Mouse (Mus musculus) liver, adult 10 weeks (tissue): ENCODE results near the gene Zc3h10. TPM values are rescaled to one million over a fixed set of nuclear protein-coding genes. Genes with fewer than 3 reads are reported as not detected.

Source experiments
- polyA plus RNA-seq: library from polyadenylated mRNA; stranded (reverse); fragments of 350-450 nt; fragmentation: Illumina TruSeq; extraction: RNeasy Lipid Tissue Mini Kit (QIAGEN cat#74804); gene quantifications from one replicate; pipeline ENCODE4 v1.2.3, GENCODE M21; 2014; ENCODE audit warnings: low read depth, low replicate concordance

The Zc3h10 gene
- polyA plus RNA-seq, result 0.85 TPM

GRCm38 (mm10) chr10:128547361-128548032 lies at the start of gene Zc3h10:
TSS of gene Zc3h10 (minus strand) at chr10:128547774.

GRCm38 (mm10) chr10:128589464-128590192 lies 42.1 kb upstream of the Zc3h10 start, which contains the start of gene Erbb3:
TSS of gene Erbb3 (minus strand) at chr10:128589652.

GRCm38 (mm10) chr10:128565788-128566531 lies 18.4 kb upstream of the Zc3h10 start, which contains the start of gene Pa2g4:
TSS of gene Pa2g4 (minus strand) at chr10:128565987.

GRCm38 (mm10) chr10:128548947-128549681 lies 1.5 kb upstream of the Zc3h10 start, which contains the start of gene Rpl41:
TSS of gene Rpl41 (minus strand) at chr10:128549305.

GRCm38 (mm10) chr10:128525671-128526308 lies 21.8 kb downstream of the Zc3h10 start, which contains the start of gene Esyt1:
TSS of gene Esyt1 (minus strand) at chr10:128525871.

GRCm38 (mm10) chr10:128498590-128498989 lies 49.0 kb downstream of the Zc3h10 start, which contains the start of gene Myl6b:
TSS of gene Myl6b (minus strand) at chr10:128498685.

DNA sequence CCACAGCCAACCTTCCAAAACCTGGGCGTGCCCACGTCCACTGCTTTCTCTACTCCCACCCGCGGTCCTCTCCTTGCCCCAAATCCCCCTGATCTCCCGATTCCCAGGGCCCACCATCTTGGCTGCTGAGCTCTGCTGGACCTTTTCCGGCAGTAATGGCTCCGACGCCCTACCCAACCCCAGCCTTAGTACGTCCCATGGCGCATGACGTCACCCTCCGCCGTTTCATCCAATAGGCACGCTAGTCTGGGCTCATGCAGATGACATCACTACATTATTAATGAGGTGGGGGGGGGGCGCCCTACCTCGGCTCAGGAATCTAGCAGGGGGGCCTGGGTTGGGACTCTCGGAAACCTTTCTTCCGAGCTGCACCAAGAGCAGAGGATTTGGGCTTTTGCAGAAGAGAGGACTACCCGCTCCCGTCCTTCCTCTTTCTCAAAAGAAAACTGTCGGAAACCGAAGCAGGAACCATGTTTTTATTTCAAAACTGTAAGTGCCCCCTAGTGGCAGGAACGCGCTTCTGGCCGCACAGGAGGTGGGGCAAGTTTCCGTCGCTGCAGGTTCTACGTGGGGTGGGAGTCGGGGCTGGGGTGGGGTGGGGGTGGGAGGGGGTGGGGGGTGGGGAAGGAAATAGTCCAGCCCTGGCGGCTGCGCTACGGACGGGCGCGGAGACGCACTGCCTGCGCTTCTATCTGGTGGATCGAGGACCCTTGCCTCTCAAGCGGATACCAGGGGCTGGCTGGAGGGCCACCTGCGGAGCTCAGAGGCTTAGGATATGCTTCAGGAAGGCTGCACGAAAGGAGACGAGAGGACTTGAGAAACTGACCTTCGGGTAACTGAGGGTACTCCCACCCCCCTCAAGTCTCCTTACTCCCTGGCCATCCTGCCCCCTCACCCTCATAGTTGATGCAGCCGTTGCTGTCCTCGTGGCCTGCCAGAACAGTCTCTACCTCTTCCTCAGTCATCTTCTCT lies 53.6 kb downstream of the Zc3h10 start, which contains the start of gene Myl6:
Gene Myl6, minus strand, starts transcription at position 451 of the 972 bp plus-strand sequence.

Other genes starting within 250 kb of the Zc3h10 start
- gene Il23a, start 249.0 kb downstream of the Zc3h10 start, polyA plus RNA-seq, result not detected
- 6.5 TPM for gene Pan2, start 244.4 kb downstream of the Zc3h10 start, polyA plus RNA-seq
- 59.7 TPM for gene Cnpy2, start 225.3 kb downstream of the Zc3h10 start, polyA plus RNA-seq
- 53.8 TPM for gene Cs, start 210.0 kb downstream of the Zc3h10 start, polyA plus RNA-seq
- gene Coq10a, start 178.8 kb downstream of the Zc3h10 start, polyA plus RNA-seq, result 18.8 TPM
- 3.7 TPM for gene Ankrd52, start 170.7 kb downstream of the Zc3h10 start, polyA plus RNA-seq
- gene Slc39a5, start 146.5 kb downstream of the Zc3h10 start, polyA plus RNA-seq, result not detected
- gene Nabp2, start 136.3 kb downstream of the Zc3h10 start, polyA plus RNA-seq, result 26.7 TPM
- gene Rnf41, start 136.1 kb downstream of the Zc3h10 start, polyA plus RNA-seq, result 2.3 TPM
- gene Smarcc2, start 88.5 kb downstream of the Zc3h10 start, polyA plus RNA-seq, result 34.1 TPM
- gene Myl6, start 53.6 kb downstream of the Zc3h10 start, polyA plus RNA-seq, result 58.1 TPM
- not detected for gene Myl6b, start 49.1 kb downstream of the Zc3h10 start, polyA plus RNA-seq
- 1.4 TPM for gene Esyt1, start 21.9 kb downstream of the Zc3h10 start, polyA plus RNA-seq
- 17.9 TPM for gene Rpl41, start 1.5 kb upstream of the Zc3h10 start, polyA plus RNA-seq
- 57.7 TPM for gene Pa2g4, start 18.2 kb upstream of the Zc3h10 start, polyA plus RNA-seq
- gene Erbb3, start 41.9 kb upstream of the Zc3h10 start, polyA plus RNA-seq, result 51.1 TPM
- gene Rps26, start 79.0 kb upstream of the Zc3h10 start, polyA plus RNA-seq, result 7.3 TPM
- 0.13 TPM for gene Ikzf4, start 98.2 kb upstream of the Zc3h10 start, polyA plus RNA-seq
- 75.1 TPM for gene Suox, start 126.3 kb upstream of the Zc3h10 start, polyA plus RNA-seq
- gene Rab5b, start 148.5 kb upstream of the Zc3h10 start, polyA plus RNA-seq, result 81.8 TPM
- not detected for gene Pmel, start 156.4 kb upstream of the Zc3h10 start, polyA plus RNA-seq
- 5.6 TPM for gene Cdk2, start 157.3 kb upstream of the Zc3h10 start, polyA plus RNA-seq
- gene Dgka, start 197.1 kb upstream of the Zc3h10 start, polyA plus RNA-seq, result 5.1 TPM
- gene Pym1, start 200.1 kb upstream of the Zc3h10 start, polyA plus RNA-seq, result 2.5 TPM
- 56.0 TPM for gene Mmp19, start 243.1 kb upstream of the Zc3h10 start, polyA plus RNA-seq